Mouse (Mus musculus) CH12F3 (cell line): ENCODE measurements around the gene Gm10375.
"Not testable (repeated sequence)": the region's sequence is repeated elsewhere in the genome, so short reads cannot be mapped to it uniquely, and the experiment has no call there.

ENCODE experiments used
- in situ Hi-C: fragments of 300-500 bp; cut with MboI; formaldehyde crosslinking; loops from 2 replicates; pipeline ENCODE4 v1.14.3; 2020; ENCODE audit warnings: low sequenced_read_pairs

The Gm10375 gene

DNA sequence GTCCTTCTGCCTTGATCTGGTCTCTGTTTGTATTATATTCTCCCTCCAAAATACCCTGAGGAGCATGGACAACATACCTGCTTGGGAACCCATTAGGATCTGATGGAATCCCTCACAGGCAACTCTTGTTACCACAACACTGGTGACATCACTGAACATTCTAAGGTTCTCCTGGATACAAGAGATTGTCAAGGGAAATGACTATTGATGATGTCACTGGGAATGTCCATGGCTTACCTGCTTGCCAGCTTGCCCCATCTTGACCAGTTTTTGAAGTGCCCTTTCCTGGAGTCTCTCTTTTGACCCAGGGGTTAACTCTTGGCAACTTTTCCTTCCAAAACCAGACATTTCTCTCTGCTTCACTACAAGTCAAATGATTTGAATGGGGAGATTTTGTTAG is at the start of gene Gm10375:
TSS of gene Gm10375 (minus strand) at position 101 of the 400 bp plus-strand sequence.
- in situ Hi-C loops, result not testable (repeated sequence)

- in situ Hi-C loops, result not testable (repeated sequence)
Measured at GRCm38 (mm10) chr14:43579046-43579445, 28.8 kb downstream of the Gm10375 start, which contains the start of gene Gm17654. Gene Gm17654 (minus strand): TSS chr14:43579146.

GRCm38 (mm10) chr14:43577969-43578368 is 29.8 kb downstream of the Gm10375 start:
- in situ Hi-C loops, result not testable (repeated sequence)
